Mouse (Mus musculus) adrenal gland, postnatal 4 days (tissue): Measurements from ENCODE around the gene Smurf1. TPM values are rescaled to one million over a fixed set of nuclear protein-coding genes. Genes with fewer than 3 reads are reported as not detected.
A peak's percentile ranks its signal among the peaks of the same experiment; 100 is the strongest.

Experiments
- DNase-seq, 2 experiments: peaks; one replicate each; pipeline ENCODE4 v3.0.0; 2021 to 2022; ENCODE audit warnings: low spot score in 2 of 2, mixed read lengths in 2 of 2
- total RNA-seq, 2 experiments: library from RNA; stranded (reverse); gene quantifications; 2 replicates each; pipeline ENCODE4 v1.2.3; 2021

Gene Smurf1
- total RNA-seq, 2 experiments from 2014 or later = 24.7 to 28.4 TPM

DNA sequence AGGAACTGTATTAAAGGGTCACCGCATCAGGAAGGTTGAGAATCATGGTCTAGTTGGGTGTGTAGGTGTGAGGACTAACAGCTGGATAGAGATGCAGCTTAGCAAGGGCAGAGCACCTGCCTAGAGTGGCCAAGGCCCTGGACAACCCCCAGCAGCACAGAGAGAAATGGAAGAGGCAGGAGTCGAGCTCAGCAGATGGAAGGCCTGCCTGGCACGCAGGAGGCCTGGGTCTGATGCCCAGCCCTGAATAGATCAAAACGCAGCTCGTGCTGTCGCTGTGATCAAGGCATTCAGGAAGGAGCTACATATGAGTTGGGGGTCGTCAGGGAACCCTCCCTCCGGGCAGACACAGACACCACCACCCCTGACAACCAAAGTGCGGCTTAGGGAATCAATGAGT lies 7.4 kb downstream of the Smurf1 start:
- DNase-seq = no peak

DNA sequence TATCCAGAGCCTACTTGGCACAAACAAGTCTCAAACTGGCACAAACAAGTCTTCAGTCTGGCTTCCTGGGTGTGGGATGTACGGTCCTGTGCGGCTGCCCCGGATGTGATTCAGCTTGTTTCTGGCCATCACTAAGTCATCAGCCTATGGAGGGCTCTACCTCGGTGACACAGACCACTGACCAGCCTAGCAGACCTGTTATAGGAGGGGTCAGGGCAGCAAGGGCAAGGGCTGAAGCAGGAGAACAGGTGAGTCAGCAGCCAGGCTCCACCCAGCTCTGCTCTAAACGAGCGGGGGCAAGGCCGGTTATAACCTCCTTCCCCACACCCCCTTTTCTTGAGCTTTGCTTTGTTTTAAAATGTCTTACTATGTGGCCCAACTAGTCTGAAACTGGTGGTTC lies 11.2 kb downstream of the Smurf1 start:
- no peak for DNase-seq

DNA sequence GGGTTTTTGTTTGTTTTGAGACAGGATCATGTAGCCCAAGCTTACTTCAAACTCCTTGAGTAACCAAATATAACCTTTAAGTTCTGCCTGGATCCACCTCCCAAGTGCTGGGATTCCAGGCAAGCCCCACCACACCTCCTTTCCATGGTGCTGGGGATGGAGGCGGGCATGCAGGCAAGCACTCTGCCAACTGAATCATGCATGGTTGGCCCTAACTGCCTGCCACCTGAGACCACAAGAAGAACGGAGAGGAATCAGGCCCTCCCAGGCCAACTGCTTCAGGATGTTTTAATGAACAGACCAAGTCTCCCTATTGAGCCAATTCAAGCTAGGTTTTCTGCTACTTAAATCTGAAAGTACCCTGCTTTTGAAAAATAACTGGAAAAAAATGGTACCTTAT lies 13.1 kb downstream of the Smurf1 start:
- DNase-seq = no peak

DNA sequence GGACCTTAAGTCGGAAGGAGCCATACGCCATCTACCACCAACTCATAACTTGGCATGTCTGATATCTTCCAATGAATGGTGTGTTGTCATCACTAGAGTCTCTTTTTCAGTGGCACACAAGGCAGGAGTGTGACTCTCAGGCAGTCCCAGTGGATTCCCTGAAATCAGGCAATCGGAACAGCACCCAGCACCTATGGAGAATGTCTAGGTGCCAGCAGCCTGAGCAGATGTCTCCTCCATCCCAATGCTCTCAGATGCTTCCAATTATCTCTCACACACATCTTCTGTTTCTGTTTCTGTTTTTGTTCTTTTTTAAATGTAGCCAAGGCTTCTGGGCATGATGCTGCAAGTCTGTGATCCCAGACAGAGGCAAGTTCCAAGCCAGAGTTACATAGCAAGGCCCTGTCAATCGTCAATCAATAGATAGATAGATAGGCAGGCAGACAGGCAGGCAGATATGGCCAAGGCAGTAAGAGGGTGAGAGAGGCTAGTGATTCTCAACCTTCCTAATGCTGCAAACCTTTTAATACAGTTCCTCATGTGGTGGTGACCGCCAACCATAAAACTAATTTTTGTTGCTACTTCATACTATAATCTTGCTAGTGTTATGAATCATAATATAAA lies 15.1 kb downstream of the Smurf1 start:
- DNase-seq = no peak

DNA sequence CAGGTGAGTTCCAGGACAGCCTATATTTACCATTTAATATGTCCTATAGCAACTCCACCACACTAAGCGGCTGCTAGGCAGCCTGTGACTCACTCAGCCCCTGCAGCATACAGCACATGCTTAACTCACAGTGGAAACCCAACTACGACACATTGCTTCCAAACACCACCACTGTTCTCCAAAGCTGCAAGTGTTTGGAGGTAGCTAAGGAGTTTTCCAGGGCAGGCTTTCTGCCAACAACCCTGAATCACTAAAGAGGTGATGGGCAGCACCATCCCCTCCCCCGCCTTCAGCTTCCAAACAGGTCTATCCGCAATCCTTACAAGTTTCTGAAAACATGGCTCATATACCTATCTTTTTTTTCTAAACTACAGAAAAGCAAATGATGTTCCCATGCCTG lies 15.8 kb downstream of the Smurf1 start:
- no peak for DNase-seq

DNA sequence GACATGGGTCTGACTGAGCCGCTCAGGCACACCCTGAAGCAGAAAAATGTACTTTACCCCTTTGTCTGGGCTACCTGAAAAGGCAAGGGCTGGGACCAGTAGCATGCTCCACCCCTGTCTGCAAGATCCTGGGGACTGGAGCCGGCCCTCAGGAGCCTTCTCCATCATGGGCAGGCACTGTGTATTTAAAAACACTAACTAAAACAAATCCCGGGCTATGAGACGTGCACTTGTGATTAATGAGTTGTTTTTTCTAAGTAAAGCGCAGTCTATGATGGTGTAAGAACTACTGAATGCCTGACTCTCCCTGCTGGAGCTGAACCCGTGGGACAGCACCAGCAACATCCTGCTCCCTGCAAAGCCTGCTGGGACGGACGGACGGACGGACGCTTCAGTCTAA lies 17.2 kb downstream of the Smurf1 start:
- no peak for DNase-seq

DNA sequence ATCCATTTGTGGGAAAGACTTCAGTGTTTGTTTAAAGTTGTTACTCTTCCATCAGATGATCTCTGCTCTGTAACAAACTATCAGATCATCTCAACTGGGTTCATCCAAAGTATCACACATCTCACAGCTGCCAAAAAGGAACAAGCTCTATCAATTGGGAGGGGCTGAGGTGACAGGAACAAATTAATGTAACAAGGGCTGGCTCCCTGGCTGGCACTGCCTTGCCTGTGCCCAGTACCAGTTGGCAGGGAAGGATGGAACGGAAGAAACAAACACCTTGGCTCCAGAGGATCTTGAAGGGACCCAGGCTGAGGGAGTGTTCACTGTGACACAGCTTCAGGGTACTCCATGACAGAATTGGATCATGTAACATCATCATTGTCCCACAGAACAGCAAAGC lies 17.6 kb downstream of the Smurf1 start:
- DNase-seq = no peak

DNA sequence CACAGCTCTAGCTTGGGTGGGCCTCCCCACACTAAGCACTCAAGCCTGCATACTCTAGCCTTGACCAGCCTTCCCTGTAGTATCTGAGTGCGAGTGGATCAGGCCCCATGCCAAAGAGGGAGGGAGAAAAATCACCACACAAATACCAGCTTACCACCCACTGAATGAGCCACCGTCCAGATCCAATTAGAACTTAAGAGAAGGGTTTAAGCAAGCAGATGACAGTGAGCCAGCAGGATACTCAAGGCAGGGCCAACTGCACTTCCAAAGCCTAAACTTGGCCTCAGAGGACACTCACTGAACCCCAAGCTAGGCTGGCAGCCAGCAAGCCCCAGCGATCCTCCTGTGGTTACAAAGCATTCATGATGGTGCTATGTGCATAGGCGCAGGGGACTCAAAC lies 19.6 kb downstream of the Smurf1 start:
- peak in 1 of 2 experiments; percentile 25 for DNase-seq

DNA sequence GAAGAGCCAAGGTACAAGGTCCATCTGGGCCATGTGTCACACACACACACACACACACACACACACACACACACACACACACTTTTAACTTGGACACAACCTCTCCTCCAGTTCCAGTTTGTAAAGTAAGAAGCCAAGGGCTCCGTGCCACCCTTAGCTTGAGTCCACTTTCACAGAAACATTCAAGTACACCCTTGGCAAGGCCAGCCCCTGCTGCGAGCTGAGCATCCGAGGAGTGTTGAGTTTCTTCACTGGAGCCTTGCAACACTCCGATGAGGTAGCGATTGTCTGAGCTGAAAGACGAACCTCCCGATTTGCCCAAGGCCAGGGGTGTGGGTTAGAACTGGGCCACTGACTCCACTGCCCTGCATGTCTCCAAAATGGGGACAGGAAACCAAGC lies 20.7 kb downstream of the Smurf1 start:
- DNase-seq = no peak

DNA sequence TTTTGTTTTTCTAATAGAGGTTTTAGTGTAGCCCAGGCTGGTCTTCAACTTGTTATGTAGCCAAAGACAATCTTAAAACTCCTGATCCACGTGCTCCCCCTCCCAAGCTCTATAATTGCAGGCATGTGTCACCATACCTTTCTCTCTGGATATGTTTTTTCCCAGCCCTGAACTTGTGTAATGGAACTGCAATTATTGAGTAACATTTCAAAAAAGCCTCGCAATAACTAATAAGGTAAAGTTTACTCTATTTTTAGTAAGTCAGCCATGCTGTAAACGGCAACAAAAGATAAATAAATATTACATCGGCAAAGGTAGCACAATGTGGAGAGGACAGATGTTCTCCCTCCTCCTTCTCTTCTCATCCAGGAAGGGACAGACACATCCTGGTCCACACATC lies 21.3 kb downstream of the Smurf1 start:
- DNase-seq = no peak

DNA sequence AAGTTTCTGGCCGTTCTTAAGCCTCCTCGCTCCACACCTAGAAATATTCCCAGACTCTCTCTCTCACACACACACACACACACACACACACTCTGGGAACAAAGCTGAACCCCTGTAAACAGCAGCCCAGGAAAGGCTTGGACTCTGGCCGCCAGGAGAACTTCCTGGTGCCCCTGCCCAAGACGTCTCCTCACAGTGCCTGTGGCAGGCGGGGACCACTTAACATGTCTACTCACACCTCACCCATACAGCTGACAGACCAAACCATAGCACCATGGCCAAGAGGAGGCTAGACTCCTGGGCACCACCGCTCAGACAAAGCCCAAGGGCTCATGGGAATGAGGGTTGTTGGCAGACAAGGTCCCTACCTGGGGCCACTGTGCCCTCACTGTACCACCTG lies 22.3 kb downstream of the Smurf1 start:
- DNase-seq = no peak

DNA sequence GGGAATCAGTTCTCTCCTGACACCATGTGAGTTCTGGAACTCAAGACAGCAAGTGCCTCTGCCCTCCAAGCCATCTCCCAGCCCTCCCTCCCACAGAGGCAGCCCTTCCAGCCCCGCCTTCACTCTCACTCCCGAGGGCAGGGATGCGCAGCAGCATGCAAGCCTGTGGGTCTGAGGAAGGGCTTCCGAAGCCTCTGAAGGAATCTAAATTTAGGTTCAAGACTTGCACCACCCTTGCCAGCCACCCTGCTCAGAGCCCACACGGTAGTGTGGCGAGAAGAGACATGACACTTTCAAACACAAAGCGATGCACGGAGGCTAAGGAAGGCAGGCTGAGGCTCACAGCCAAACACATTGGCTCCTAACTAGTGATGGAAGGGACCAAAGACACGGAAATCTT lies 23.2 kb downstream of the Smurf1 start:
- DNase-seq = no peak

DNA sequence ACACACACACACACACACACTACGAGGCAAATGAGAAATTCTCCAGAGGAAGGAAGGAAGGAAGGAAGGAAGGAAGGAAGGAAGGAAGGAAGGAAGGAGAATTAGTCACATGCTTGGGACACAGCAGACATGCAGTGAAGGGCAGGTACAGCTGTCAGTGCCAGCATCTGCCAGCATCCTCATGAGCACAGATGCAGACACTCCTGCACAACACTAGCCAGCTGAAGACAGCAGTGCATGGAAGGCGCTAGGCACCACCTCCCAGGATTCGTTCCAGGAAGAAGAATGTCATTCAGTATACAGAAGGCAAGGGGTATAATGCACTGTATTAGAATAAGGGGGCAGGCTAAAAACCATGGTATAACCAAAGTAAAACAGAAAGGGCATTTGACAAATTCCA lies 24.7 kb downstream of the Smurf1 start:
- no peak for DNase-seq

DNA sequence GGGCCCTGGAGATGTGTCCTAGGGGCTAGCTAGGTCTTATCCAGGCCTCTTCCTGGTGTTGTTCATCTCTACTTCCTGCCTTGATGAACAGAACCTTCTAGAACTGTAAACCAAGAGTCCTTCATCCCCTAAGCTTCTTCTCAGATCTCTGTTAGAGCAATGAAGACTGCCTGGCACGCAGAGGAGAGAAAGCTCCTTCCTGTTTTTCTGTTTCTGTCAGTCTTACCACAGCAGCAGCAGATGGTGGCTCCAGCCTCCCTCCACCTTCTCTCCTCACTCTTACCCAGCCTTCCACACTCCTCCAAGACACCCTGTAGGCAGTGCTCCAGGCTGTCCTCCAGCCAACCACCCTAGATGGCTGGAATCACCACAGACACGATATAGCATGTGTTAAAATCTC lies 28.3 kb downstream of the Smurf1 start:
- DNase-seq = no peak

DNA sequence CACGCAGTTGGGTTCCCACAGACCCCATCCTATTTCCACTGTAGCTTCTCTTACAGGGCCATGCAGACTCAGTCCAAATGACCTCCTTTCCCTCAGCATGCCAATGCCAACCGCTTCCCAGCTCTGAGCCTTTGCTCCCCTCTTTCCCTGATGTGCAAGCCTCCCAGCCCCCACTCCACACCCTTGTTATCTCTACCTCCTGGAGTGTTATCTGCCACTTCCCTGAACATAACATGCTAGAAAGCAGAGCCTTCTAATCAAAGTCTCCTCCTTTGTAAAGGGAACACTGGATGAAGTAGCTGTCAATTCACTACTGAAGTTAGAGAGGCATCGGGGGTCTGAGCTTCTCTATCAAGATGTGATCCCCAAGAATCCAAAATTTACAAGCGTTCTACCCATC lies 32.2 kb downstream of the Smurf1 start:
- no peak for DNase-seq

DNA sequence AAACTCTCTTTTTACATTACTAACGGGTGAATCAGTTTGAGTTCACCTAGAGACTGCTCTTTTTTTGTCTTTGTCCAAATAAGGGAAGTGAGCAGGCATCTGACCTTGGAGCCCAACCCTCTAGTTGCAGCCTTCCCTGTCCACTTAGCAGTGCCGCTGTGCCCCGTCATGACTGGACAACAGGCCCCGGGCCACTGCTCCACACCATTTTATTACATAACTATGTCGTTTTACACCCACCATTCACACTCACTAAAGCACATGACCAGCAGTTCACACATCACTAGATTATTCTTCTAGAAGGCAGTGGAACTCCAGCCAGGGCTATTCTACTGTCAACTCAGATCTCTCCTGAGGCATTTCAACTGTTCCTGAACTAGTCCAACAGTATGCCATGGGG lies 33.8 kb downstream of the Smurf1 start:
- DNase-seq = no peak

DNA sequence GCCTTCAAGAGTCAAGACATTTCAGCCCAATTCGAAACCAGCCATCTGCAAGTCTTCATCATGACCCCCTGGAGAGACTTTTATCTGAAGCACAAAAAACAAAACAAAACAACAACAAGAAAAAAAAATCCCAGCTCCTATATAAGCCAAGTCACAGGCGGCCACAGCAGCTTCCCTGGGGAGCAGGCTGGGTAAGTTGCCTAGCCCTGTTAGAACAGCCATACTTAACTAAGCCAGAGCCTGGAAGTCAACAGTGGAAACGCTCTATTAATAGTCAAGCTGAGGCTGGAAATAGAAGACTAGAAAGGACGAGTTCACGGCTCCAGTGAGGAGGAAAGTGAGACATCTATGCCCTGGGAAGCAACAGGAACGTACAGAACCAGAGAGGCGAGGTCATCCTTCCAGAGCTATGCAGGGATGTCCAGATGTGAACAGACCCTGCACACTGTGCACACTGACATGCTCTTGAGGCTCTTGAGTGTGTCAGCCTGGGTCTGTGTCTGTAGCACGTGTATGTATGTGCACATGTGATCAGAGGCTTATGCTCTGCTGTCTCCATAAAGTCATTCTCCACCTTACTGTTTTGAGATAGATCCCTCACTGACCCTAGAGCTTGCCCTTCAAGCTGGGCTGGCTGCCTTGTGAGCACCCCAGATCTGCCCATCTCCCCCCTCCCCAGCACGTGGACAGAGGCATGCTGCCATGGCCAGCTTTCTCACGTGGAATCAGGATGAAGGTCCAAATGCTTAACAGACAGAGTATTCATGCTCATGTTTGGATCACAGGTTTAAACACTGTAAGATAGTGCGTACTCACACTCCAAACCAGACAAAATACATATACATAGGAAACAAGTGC lies 36.6 kb downstream of the Smurf1 start:
- DNase-seq = no peak

DNA sequence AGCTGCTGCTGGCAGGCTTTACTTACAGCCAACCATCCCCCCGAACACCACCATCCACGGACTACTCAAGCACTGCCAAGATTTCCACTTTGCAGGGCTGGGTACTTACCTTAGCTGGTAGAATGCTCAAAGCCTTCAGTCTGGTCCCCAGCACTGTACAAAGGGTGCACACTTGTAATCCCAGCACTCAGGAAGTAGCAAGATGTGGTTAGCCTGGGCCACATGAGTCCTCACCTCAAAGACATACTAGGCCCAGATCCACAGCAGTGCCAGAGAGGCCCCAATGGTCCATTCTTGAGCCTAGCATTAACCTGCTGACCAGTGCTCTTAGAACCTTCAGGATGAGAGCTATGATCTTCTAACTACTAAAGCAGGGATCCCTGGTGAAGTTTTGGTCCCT lies 39.4 kb downstream of the Smurf1 start:
- DNase-seq = no peak

DNA sequence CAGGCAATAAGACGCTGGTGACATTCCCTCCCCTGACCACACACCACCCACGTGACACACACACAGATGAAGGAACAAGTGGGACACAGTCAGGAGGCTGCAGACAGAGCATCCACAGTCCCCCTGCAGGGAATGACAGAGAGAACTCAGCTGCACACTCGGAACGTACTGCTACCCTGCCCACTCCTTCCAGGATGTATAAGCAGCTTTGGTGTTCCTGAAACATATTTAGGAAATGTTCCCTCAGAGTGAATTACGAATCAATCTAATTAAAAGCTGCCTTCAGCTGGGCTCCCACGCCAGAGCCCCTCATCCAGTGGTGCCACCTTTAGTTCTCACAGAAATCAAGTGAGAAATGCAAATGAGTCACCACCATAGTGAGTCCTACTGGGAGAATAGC lies 42.3 kb downstream of the Smurf1 start:
- DNase-seq = no peak

DNA sequence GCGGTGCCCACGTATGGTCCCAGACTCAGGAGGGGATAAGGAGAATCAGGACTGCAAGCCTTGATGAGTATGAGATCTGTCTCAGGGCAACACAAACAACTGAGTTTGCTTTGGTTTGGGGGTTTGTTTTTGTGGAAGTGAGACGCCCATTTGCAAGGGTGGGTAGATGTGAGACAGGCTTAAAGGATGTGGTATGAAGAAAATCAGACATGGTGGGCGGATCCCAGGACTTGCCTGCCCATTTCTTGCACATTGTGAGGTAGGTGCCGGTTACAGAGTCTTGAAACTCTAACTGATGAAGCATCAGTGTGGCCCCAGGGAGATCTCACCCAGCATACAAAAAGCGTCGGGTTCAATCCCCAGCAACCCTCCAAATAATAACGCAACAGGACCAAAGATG lies 45.9 kb downstream of the Smurf1 start:
- DNase-seq = no peak

DNA sequence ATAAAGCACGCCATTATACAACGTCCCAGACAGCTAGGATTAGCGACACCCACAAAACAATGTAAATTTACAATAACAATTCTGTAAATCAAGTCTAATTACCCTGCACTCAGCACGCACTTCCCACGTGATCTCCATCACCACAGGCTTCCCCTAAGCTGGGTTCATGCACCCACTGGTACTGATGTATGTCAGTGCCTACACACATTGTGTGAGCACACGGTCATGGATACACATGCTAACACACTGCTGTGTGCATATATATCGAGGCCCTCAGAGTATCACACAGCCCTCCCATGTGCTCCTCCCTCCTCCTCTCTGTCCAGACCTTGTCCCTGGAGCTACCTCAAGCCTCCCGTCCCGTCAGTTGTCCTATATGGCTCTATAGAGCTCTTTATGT lies 46.5 kb downstream of the Smurf1 start:
- no peak for DNase-seq

DNA sequence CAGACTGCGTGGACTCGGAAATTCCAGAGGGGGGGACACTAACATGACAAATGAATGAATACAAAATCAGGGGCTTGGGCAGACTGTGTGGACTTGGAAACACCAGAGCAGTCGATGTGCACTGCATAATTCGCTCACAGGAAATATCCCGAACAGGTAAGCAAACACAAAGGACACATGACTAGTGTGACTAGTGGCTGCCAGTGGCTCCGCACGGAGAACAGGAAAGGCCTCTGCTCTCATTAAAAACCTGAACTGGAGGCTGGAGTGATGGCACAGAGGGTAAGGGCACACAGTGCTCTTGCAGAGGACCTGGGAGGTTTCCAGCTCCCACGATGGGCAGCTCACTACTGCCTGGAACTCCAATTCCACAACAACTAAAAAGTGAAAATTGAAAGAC lies 47.4 kb downstream of the Smurf1 start:
- no peak for DNase-seq

DNA sequence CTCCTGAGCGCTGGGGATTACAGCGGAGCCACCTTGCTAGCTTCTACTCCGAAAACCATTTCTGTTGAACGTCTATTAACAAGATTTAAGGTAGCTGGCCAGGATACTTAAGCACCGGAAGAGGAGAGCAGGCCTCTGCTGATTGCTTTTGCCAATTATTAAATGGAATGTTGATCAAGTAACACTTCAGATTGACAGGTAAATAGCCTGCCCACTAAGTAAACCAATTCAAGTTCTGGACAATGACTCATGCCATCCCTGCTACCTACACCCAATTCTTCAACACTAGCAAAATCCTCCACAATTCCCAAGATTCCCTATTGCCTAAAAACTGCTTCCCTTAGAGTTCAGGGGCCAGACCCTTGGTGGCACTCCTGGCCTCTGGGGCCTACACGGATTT lies 48.5 kb downstream of the Smurf1 start:
- DNase-seq = no peak
